Mouse (Mus musculus): ENCODE results near the gene Gm21954. TPM values are rescaled to one million over a fixed set of nuclear protein-coding genes. Genes with fewer than 3 reads are reported as not detected.

Gene Gm21954
- polyA plus RNA-seq, 1 experiment from 2014 or later = not detected

- H3K9me3 ChIP-seq (replicated peaks) = no peaks in the 10 kb centered on the region
- H3K4me1 ChIP-seq (replicated peaks) = peaks cover 8% of the 10 kb centered on the region; the same call in 1 of the 2 replicates
- no peaks in the 10 kb centered on the region for H3K27me3 ChIP-seq (replicated peaks)
- WGBS = 90% methylated on average over 4 of the region's 4 CpGs
- no peak overlapping the region for H3K4me2 ChIP-seq
- no peak overlapping the region for H3K27ac ChIP-seq (ENCODE audit: poor library complexity, severe bottlenecking)
- no peaks in the 10 kb centered on the region for H3K36me3 ChIP-seq
- no peak overlapping the region for H3K9ac ChIP-seq
- no peak for ATAC-seq (ENCODE audit: insufficient number of reproducible peaks, low FRiP score)
- H3K4me3 ChIP-seq = no peak overlapping the region
These were observed 8.9 kb downstream of the Gm21954 start for GRCm38 (mm10) chr3:55462904-55463668.

DNA sequence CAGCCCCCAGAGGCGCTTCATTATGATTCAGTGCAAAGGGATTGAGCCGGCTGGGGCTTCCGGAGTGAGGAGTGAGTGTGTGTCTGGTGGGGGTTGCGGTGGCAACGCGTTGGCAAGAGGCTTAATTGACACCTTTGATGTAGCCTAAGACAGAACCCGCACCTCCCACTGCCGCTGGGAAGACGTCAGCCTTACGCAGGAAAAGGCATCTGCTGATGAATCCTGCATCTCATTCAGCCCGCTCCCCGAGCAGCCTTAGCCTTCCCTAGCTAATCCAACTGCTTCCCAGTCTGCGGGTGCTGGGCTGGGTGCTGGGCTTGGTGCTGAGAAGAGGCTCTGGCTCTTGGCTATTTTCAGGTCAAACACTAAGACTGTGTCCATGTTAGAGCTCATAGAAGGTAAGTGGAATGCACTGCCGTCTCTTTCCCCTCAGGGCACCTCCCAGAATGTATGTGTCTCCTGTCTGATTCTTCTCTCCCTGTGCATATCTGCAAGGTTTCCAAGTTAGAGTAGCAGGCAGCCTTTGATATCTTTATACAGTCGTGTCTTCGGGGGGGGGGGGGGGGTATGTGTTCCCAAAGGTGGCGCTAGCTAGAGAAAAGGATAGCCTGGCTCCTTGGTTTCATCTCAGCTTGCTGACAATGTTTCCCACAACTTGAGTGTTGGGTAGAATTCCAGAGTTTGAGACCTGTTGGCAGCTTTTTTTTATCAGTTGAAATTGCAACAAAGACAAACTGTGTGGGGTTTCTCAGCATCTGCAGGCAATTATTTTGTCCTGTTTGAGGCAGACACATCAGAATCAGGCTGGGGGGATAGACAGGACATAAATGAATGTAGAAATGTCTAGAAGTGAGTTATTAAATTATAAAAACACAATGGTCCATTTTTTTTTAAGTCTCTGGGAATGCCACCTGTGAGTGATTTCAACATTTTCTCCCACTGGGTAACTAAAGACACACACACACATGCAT lies 10.0 kb downstream of the Gm21954 start:
- Histone ChIP-seq H3K4me3 (peak overlapping the region; percentile 46), H3K36me3 (no peaks in the 10 kb centered on the region), H3K4me1 (replicated peaks) (peaks cover 8% of the 10 kb centered on the region; the same call in 1 of the 2 replicates), H3K9ac (peak overlapping the region; percentile 60), H3K27ac (ENCODE audit: poor library complexity, severe bottlenecking) (no peak overlapping the region), H3K27me3 (replicated peaks) (no peaks in the 10 kb centered on the region), H3K9me3 (replicated peaks) (no peaks in the 10 kb centered on the region), H3K4me2 (peak overlapping the region; percentile 86)
- 1% methylated on average over 17 of the region's 17 CpGs for WGBS
- ATAC-seq (ENCODE audit: insufficient number of reproducible peaks, low FRiP score) = 0 out of 2 replicates have a peak, but pooled peaks have one; percentile 39

GRCm38 (mm10) chr3:55461092-55461491 lies 10.9 kb downstream of the Gm21954 start:
- WGBS = 61% methylated on average over 3 of the region's 3 CpGs
- Histone ChIP-seq H3K9ac (no peak overlapping the region), H3K27ac (ENCODE audit: poor library complexity, severe bottlenecking) (no peak overlapping the region), H3K4me1 (replicated peaks) (peaks cover 8% of the 10 kb centered on the region; the same call in 1 of the 2 replicates), H3K27me3 (replicated peaks) (no peaks in the 10 kb centered on the region), H3K9me3 (replicated peaks) (no peaks in the 10 kb centered on the region), H3K36me3 (no peaks in the 10 kb centered on the region), H3K4me3 (no peak overlapping the region), H3K4me2 (peak overlapping the region; percentile 86)
- ATAC-seq (ENCODE audit: insufficient number of reproducible peaks, low FRiP score) = no peak

GRCm38 (mm10) chr3:55452464-55452863 lies 19.5 kb downstream of the Gm21954 start:
- H3K4me3 ChIP-seq = no peak overlapping the region
- no peak overlapping the region for H3K27ac ChIP-seq (ENCODE audit: poor library complexity, severe bottlenecking)
- ATAC-seq (ENCODE audit: insufficient number of reproducible peaks, low FRiP score) = no peak
- H3K4me2 ChIP-seq = no peak overlapping the region
- 82% methylated on average over 2 of the region's 2 CpGs for WGBS
- H3K9me3 ChIP-seq (replicated peaks) = no peaks in the 10 kb centered on the region
- H3K4me1 ChIP-seq (replicated peaks) = no peaks in the 10 kb centered on the region; the same call in 1 of the 2 replicates
- no peaks in the 10 kb centered on the region for H3K27me3 ChIP-seq (replicated peaks)
- no peaks in the 10 kb centered on the region for H3K36me3 ChIP-seq
- H3K9ac ChIP-seq = no peak overlapping the region

DNA sequence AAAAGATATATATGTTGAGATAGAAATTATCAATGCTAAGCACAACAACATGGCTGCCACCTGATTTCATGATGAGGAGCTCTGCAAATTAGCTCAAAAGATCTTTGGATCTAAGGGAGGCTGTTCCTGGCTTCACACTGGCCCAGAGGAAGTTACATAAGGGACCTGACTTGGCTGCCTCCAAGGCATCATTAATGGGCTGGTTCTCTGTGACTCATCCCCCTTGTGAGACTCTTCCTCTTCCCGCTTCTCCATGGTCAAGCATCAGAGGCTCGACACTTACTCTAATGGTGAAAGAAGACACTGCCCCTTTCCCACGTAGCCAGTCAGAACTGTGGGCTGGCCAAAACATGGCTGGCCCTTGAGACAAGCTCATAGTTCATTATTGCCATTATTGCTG lies 20.1 kb downstream of the Gm21954 start:
- H3K4me2 ChIP-seq = no peak overlapping the region
- H3K9ac ChIP-seq = no peak overlapping the region
- H3K27me3 ChIP-seq (replicated peaks) = no peaks in the 10 kb centered on the region
- no peaks in the 10 kb centered on the region; the same call in 1 of the 2 replicates for H3K4me1 ChIP-seq (replicated peaks)
- no peak for ATAC-seq (ENCODE audit: insufficient number of reproducible peaks, low FRiP score)
- H3K9me3 ChIP-seq (replicated peaks) = no peaks in the 10 kb centered on the region
- 82% methylated on average over 3 of the region's 3 CpGs for WGBS
- H3K27ac ChIP-seq (ENCODE audit: poor library complexity, severe bottlenecking) = no peak overlapping the region
- H3K4me3 ChIP-seq = no peak overlapping the region
- no peaks in the 10 kb centered on the region for H3K36me3 ChIP-seq

DNA sequence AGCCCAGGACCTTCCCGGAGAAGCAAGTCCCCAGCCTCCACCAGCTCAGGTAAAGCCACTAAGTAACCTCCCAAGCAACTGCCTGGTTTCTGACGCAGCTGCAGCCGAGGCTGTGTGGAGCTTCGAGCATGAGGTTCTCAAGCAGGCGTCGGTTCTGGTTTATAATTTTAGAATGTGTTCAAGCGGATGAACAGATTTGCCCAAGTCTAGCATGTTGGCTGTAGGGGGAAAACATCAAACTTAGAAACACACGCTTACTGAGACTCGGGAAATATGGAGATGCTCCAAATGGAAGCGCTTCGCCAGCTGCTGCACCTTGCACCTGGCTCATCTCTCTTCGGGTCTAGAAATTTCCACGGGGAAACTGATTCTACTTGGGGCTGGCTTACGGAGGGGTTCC lies 21.0 kb downstream of the Gm21954 start:
- Histone ChIP-seq H3K4me1 (replicated peaks) (no peaks in the 10 kb centered on the region; the same call in 1 of the 2 replicates), H3K9me3 (replicated peaks) (no peaks in the 10 kb centered on the region), H3K4me3 (no peak overlapping the region), H3K36me3 (no peaks in the 10 kb centered on the region), H3K27ac (ENCODE audit: poor library complexity, severe bottlenecking) (no peak overlapping the region), H3K4me2 (no peak overlapping the region), H3K9ac (no peak overlapping the region), H3K27me3 (replicated peaks) (no peaks in the 10 kb centered on the region)
- 86% methylated on average over 14 of the region's 14 CpGs for WGBS
- ATAC-seq (ENCODE audit: insufficient number of reproducible peaks, low FRiP score) = no peak

DNA sequence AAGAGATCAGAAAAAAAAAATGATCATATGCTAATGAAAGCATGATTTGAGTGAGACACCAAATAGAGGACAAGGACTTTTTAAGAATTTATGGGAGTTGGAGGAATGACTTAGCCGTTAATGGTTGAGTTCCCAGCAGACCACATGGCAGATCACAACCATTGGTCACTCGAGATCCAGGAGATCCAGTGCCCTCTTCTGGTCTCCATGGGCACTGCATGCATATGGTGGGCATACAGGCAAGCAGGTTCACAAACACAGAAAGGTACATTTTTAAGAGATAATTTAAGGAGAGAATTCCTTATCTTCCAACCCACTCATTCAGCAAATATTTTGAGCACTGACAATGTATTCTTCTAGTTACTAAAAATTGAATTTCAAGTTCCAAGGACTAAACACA lies 22.9 kb downstream of the Gm21954 start:
- no peak overlapping the region for H3K9ac ChIP-seq
- WGBS = 86% methylated on average over 2 of the region's 2 CpGs
- H3K4me3 ChIP-seq = no peak overlapping the region
- no peak overlapping the region for H3K27ac ChIP-seq (ENCODE audit: poor library complexity, severe bottlenecking)
- H3K9me3 ChIP-seq (replicated peaks) = no peaks in the 10 kb centered on the region
- no peak overlapping the region for H3K4me2 ChIP-seq
- no peaks in the 10 kb centered on the region for H3K36me3 ChIP-seq
- no peaks in the 10 kb centered on the region for H3K27me3 ChIP-seq (replicated peaks)
- no peaks in the 10 kb centered on the region for H3K4me1 ChIP-seq (replicated peaks)
- no peak for ATAC-seq (ENCODE audit: insufficient number of reproducible peaks, low FRiP score)

DNA sequence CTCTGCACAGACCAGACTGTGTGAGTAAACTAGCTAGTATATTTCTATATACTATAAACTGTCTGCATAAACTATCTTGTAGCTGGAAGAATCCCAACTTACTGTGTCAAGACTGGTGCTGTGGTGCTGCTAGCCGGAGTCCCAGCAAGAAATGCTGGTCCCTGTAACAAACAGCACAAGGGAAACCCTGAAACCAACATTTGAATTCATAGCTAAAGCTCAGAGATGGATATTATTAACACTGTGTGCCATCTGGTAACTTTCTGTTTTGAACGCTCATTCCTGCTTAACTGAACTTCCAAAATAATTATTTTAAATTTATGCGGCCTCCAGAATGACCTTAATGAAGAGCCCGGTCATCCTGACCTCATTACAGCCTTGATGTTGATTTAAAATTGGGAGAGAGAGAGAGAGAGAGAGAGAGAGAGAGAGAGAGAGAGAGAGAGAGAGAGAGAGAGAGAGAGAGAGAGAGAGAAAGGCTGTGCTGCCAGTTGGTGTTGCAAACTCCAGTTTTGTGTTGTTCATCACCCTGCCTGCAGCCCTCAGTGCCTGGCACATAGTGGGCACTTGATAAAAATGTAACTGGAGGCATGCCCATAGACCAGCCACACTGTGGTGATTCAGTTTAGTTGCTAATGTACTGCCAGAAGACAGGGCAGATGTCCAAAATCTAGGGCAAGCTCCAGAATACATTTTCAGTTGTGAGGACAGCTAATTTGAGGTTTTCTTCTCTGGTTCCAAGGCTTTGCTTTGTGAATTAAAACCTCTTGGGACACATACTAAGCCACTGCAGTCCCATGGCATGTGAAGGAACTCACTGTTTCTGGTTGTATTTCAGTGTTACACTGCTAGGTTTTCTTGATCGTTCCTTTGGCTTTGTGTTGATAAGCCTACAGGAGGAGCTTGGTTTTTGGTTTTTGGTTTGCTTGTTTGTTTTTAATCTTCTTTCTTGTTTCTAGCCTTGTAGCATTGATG lies 24.2 kb downstream of the Gm21954 start:
- Histone ChIP-seq H3K9ac (no peak overlapping the region), H3K36me3 (no peaks in the 10 kb centered on the region), H3K4me3 (no peak overlapping the region), H3K4me1 (replicated peaks) (no peaks in the 10 kb centered on the region), H3K27ac (ENCODE audit: poor library complexity, severe bottlenecking) (no peak overlapping the region), H3K27me3 (replicated peaks) (no peaks in the 10 kb centered on the region), H3K9me3 (replicated peaks) (no peaks in the 10 kb centered on the region), H3K4me2 (no peak overlapping the region)
- no peak for ATAC-seq (ENCODE audit: insufficient number of reproducible peaks, low FRiP score)
- 84% methylated on average over 5 of the region's 5 CpGs for WGBS

DNA sequence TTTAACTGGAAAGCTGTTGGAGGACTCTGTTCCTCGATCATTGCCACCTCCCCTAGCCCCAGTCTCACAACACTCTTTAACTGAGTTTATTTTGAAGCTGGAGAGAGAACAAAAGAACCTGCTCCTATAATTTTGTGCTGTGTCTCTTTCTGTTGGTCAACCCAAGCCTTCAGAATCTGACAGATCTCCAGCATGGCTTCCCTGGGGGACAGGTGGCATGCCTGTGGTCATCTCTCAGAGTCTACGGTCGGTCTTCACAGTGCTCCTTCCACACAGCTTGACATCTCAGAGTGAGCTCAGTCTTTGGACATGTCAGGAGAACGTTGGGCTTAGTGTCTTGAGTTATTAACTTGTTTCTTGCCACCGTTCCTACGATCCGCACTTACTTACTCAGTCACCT lies 25.3 kb downstream of the Gm21954 start:
- Histone ChIP-seq H3K4me3 (no peak overlapping the region), H3K9ac (no peak overlapping the region), H3K27ac (ENCODE audit: poor library complexity, severe bottlenecking) (no peak overlapping the region), H3K9me3 (replicated peaks) (no peaks in the 10 kb centered on the region), H3K27me3 (replicated peaks) (no peaks in the 10 kb centered on the region), H3K4me2 (no peak overlapping the region), H3K4me1 (replicated peaks) (no peaks in the 10 kb centered on the region), H3K36me3 (no peaks in the 10 kb centered on the region)
- no peak for ATAC-seq (ENCODE audit: insufficient number of reproducible peaks, low FRiP score)
- 79% methylated on average over 7 of the region's 7 CpGs for WGBS

GRCm38 (mm10) chr3:55443725-55444124 lies 28.3 kb downstream of the Gm21954 start:
- no peak overlapping the region for H3K27ac ChIP-seq (ENCODE audit: poor library complexity, severe bottlenecking)
- H3K9me3 ChIP-seq (replicated peaks) = no peaks in the 10 kb centered on the region
- WGBS = 77% methylated on average over 2 of the region's 2 CpGs
- no peak for ATAC-seq (ENCODE audit: insufficient number of reproducible peaks, low FRiP score)
- no peak overlapping the region for H3K9ac ChIP-seq
- H3K27me3 ChIP-seq (replicated peaks) = no peaks in the 10 kb centered on the region
- H3K36me3 ChIP-seq = no peaks in the 10 kb centered on the region
- H3K4me3 ChIP-seq = no peak overlapping the region
- H3K4me2 ChIP-seq = no peak overlapping the region
- peaks cover 9% of the 10 kb centered on the region for H3K4me1 ChIP-seq (replicated peaks)

All from heart, embryonic 12.5 days (tissue).